Mouse (Mus musculus) neural tube, embryonic 14.5 days (tissue): ENCODE measurements around the gene Ndc1. TPM values are rescaled to one million over a fixed set of nuclear protein-coding genes. Genes with fewer than 3 reads are reported as not detected.

Experiments
- ATAC-seq: fragments of 200-750 bp; cut with Nextera tagmentation; 2 replicates; pipeline ENCODE4 v1.8.0; 2017; ENCODE audit warnings: low read depth, mild to moderate bottlenecking, moderate TSS enrichment, moderate library complexity
- H3K27ac ChIP-seq: fragments of 300-500 bp; sonication (generic); 2 replicates; pipeline ENCODE4 v1.5.1; 2014; ENCODE audit warnings: low read depth, mild to moderate bottlenecking, control low read depth, low read length, moderate library complexity, mixed read lengths
- H3K27me3 ChIP-seq: fragments of 300-500 bp; sonication (generic); 2 replicates; pipeline ENCODE4 v1.6.1; 2014; ENCODE audit warnings: low read length; ENCODE audit not compliant: control insufficient read depth, insufficient read depth
- H3K36me3 ChIP-seq: fragments of 300-500 bp; sonication (generic); 2 replicates; pipeline ENCODE4 v1.6.1; 2014; ENCODE audit warnings: low read length, mixed read lengths; ENCODE audit not compliant: control insufficient read depth, insufficient read depth
- H3K4me1 ChIP-seq: fragments of 300-500 bp; sonication (generic); 2 replicates; pipeline ENCODE4 v1.6.1; 2014; ENCODE audit warnings: low read length; ENCODE audit not compliant: control insufficient read depth, insufficient read depth
- H3K4me2 ChIP-seq: fragments of 300-500 bp; sonication (generic); 2 replicates; pipeline ENCODE4 v1.6.1; 2014; ENCODE audit warnings: mild to moderate bottlenecking, low read depth, low read length, control low read depth
- H3K4me3 ChIP-seq: fragments of 300-500 bp; sonication (generic); 2 replicates; pipeline ENCODE4 v1.5.1; 2014; ENCODE audit warnings: low read depth, low read length, control low read depth, mixed read lengths
- H3K9ac ChIP-seq: fragments of 300-500 bp; sonication (generic); replicated peaks from 2 replicates; pipeline ENCODE4 v1.6.1; 2014; ENCODE audit warnings: low read depth, mild to moderate bottlenecking, control low read depth, low read length, mixed read lengths
- H3K9me3 ChIP-seq: fragments of 300-500 bp; sonication (generic); 2 replicates; pipeline ENCODE4 v1.6.1; 2016; ENCODE audit warnings: low read length; ENCODE audit not compliant: control insufficient read depth
- WGBS: fragments of 180-500 bp; shearing (Covaris S2); extraction: QIAGEN DNeasy Blood & Tissue Kit; methylation state at CpG from one replicate; pipeline ENCODE4 v1.1.7; 2014; 5-methylcytosine and 5-hydroxymethylcytosine counted together
- polyA plus RNA-seq: library from polyadenylated mRNA; unstranded; fragments of >200 nt; fragmentation: Nextera tagmentation; extraction: Ambion mirVana; gene quantifications from 2 replicates; pipeline ENCODE4 v1.2.1, GENCODE M21; 2014

Ndc1 gene
- polyA plus RNA-seq, 1 experiment from 2014 or later = 22.5 TPM

DNA sequence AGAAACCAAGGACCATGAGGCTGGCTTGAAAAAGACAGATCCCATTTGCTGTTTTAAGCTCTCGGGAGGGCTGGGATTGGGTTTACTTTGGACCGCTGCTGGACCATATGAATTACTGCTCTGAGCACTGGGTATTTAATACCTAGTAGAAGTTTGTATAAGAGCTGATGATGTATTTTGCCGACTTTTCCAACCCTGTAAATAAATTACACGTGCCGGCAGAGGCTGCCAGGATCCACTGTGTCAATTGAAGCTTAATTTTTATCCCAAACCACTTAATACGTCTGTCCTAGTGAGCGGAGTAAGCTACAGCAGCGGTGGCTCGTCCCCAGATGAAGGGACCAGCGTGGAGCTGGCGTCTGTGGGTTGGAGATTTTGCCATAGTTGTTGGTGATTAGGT lies 74.7 kb downstream of the Ndc1 start:
- ATAC-seq = no peak
- Histone ChIP-seq H3K27ac (no peak overlapping the region), H3K36me3 (no peaks in the 10 kb centered on the region), H3K4me1 (peaks cover 6% of the 10 kb centered on the region; the same call in 1 of the 2 replicates), H3K9ac (no peak overlapping the region), H3K4me3 (no peak overlapping the region), H3K9me3 (no peaks in the 10 kb centered on the region), H3K4me2 (no peak overlapping the region), H3K27me3 (peaks cover under 1% of the 10 kb centered on the region; the same call in 1 of the 2 replicates)
- 54% methylated on average over 11 of the region's 11 CpGs for WGBS

DNA sequence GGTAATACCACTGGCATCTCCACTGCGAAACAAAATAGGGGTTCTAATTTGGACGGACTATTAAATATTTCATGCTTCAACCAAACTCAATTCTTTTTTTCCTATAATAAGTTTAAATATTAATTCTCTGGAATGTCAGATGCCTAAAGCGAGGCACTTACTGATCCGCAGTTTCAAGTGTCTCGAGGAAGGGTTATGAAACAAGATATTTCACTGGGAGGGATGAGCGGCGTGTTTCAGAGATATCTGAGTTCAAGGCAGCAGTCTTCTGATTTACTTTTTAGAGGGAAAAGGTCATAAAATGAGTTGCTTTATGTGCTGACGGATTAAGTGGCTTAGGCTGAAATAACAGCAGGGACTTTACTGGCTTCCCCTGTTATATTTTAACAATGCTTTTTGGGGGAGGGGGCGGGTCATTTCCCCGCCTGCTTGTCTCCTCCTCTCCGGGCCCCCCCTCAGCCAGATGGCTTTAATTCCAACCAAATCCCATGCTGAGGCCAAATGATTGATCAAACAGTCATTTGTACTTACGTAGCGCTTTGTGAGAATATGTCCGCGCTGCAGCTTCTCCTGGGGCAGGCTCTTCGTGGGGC lies 75.4 kb downstream of the Ndc1 start:
- no peak overlapping the region for H3K9ac ChIP-seq
- H3K27me3 ChIP-seq = no peaks in the 10 kb centered on the region; the same call in 1 of the 2 replicates
- H3K36me3 ChIP-seq = no peaks in the 10 kb centered on the region
- no peak overlapping the region for H3K27ac ChIP-seq
- no peaks in the 10 kb centered on the region for H3K9me3 ChIP-seq
- no peak overlapping the region for H3K4me2 ChIP-seq
- WGBS = 35% methylated on average over 16 of the region's 16 CpGs
- no peak overlapping the region for H3K4me3 ChIP-seq
- peaks cover 6% of the 10 kb centered on the region; the same call in 1 of the 2 replicates for H3K4me1 ChIP-seq
- no peak for ATAC-seq

DNA sequence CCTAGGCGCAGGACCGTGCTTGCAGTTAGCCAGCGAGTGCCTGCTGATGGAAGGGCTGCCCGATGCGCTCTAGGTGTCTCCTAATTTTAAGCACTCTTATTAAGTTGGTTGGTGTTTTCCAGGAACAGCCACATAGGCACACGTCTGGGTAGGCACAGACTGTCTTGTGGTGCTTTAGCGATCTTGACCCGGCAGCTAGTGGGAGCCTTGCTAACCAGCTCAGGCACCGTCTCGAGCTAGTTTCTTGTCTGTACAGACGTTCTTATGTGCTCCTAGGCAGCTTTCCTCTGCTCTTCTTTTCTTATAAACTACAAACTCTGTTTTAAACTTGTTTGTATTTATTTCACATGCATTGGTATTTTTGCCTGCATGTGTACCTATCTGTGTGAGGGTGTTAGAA lies 76.0 kb downstream of the Ndc1 start:
- no peak overlapping the region for H3K4me2 ChIP-seq
- WGBS = 54% methylated on average over 11 of the region's 11 CpGs
- no peak overlapping the region; the same call in 1 of the 2 replicates for H3K27ac ChIP-seq
- H3K36me3 ChIP-seq = no peaks in the 10 kb centered on the region
- ATAC-seq = no peak
- H3K9me3 ChIP-seq = no peaks in the 10 kb centered on the region
- H3K4me1 ChIP-seq = peaks cover 6% of the 10 kb centered on the region; the same call in 1 of the 2 replicates
- no peak overlapping the region for H3K4me3 ChIP-seq
- no peaks in the 10 kb centered on the region; the same call in 1 of the 2 replicates for H3K27me3 ChIP-seq
- no peak overlapping the region for H3K9ac ChIP-seq

DNA sequence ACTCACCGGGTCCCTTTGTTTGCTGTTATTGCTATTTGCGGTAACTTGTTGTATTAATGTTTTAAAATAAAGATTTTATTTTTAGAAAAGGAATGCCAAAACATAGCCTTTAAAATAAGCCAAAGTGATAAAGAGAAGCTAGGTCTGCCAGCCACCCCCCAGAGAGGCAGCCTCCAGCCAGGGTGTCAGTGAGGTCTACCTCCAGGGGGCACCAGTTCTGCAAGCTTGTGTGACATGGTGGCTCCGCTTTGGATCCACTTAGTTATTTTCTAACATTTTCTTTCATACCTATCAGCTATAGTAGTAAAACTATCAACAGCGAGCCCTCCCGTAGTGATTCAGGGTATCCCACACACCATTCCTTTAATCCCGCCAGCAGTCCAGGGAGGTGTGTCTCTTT lies 80.9 kb downstream of the Ndc1 start:
- H3K4me1 ChIP-seq = peaks cover under 1% of the 10 kb centered on the region; the same call in 1 of the 2 replicates
- ATAC-seq = no peak
- H3K9ac ChIP-seq = no peak overlapping the region
- no peaks in the 10 kb centered on the region for H3K9me3 ChIP-seq
- no peak overlapping the region for H3K27ac ChIP-seq
- H3K4me3 ChIP-seq = no peak overlapping the region
- H3K4me2 ChIP-seq = no peak overlapping the region
- H3K27me3 ChIP-seq = no peaks in the 10 kb centered on the region
- no peaks in the 10 kb centered on the region for H3K36me3 ChIP-seq
- 88% methylated on average over 6 of the region's 6 CpGs for WGBS

DNA sequence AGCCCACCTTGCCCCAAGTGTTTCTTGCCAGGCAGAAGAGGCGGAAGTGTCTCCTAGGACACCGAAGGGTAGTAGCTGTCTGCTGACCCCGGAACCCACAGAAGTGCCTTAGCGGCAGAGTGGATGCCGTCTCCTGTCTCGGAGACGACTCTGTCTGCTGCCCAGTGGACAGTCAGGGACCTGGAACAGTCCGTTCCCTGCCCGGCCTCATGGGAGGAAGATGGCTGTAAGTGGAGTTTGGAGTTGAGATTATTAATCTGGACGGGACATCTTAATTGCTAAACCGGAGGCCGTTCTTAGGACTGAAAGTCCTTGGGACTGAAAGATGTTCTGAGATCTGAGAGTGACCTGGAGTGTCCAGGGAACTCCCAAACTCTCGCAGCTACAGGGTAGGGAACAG lies 81.9 kb downstream of the Ndc1 start:
- Histone ChIP-seq H3K4me1 (no peaks in the 10 kb centered on the region), H3K9me3 (no peaks in the 10 kb centered on the region), H3K27me3 (no peaks in the 10 kb centered on the region), H3K4me3 (no peak overlapping the region), H3K36me3 (no peaks in the 10 kb centered on the region), H3K9ac (no peak overlapping the region), H3K4me2 (no peak overlapping the region), H3K27ac (no peak overlapping the region)
- 91% methylated on average over 13 of the region's 13 CpGs for WGBS
- ATAC-seq = no peak

DNA sequence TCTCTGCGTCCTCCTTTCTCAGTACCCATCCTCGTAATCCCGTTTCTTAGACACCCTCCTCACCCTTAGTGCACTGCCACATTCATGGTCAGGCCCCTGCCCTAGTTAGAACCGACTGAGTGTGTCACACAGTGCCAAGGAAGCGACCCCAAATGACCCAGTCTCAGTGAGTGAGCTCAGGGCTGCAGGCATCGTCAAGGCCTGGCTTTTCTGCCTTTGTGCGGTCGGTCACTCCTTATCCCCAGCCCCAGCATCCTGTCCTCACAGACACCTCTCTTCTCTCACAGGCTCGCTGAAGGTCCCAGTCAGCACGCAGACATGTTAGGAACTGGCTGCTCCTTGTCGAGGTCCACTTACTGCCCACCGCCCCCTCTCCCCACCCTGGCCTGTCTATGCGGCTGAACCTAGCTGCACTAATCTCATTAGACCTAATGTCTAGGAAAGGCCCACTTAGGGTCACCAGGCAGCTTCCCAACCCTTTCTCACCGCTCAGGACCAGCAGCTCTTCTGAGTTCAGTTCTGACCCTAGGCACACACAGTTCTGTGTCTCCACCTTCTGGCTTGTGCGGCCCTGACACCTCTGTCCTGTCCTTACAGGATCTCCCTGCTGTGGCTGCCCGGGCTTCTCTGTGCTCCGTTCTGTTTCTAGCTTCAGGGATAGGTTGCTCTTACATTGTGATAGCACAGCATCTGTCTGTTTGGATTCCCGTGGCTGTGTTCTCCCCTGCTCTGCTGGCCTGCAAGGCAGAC lies 84.9 kb downstream of the Ndc1 start:
- no peak for ATAC-seq
- Histone ChIP-seq H3K27me3 (no peaks in the 10 kb centered on the region), H3K9me3 (no peaks in the 10 kb centered on the region), H3K4me3 (no peak overlapping the region), H3K4me2 (no peak overlapping the region), H3K27ac (no peak overlapping the region), H3K9ac (no peak overlapping the region), H3K36me3 (no peaks in the 10 kb centered on the region), H3K4me1 (no peaks in the 10 kb centered on the region)
- 81% methylated on average over 18 of the region's 18 CpGs for WGBS

DNA sequence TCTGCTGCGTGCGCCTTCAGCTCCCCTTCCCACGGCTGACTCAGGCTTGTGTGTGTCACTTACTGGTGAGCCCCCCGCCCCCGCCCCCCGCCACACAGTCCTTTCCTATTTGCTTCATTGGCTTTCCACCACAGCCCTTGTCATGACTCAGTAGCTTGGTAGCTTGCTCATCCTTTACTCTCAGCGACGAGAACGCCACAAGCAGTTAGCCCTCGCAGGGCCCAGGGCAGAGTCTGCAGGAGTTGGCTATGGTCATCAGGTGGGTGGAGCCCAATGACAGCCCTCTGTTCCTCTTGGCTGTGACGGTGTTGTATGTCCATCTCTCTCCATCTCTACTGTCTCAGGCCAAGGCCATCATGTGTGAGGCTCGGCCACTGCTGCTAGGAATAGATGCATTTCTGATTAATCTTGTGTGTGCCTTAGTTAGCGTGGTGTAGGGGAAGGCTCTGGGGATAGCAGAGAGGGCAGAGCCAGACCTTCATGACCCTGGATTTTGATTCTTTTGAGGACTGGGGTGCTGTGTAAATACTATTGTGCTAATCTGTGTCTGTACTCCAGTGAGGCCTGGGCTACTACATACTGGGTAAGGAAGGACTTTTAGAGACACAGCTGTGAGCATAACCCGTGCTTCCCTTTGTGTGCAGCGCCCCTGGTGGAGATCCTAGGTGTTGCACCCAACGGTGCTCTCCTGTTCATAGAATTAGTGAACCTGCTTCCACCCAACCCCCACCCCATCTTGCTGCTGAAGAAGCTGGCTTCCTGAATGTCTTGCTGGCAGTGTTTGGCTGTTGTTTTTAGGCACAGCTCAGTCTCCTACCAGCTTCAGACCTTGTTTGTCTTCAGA lies 85.8 kb downstream of the Ndc1 start:
- H3K4me2 ChIP-seq = no peak overlapping the region
- no peak overlapping the region for H3K9ac ChIP-seq
- H3K4me3 ChIP-seq = no peak overlapping the region
- no peaks in the 10 kb centered on the region for H3K36me3 ChIP-seq
- H3K9me3 ChIP-seq = no peaks in the 10 kb centered on the region
- 64% methylated on average over 16 of the region's 16 CpGs for WGBS
- H3K27ac ChIP-seq = no peak overlapping the region
- H3K27me3 ChIP-seq = no peaks in the 10 kb centered on the region
- no peaks in the 10 kb centered on the region for H3K4me1 ChIP-seq
- ATAC-seq = peak; percentile 73

DNA sequence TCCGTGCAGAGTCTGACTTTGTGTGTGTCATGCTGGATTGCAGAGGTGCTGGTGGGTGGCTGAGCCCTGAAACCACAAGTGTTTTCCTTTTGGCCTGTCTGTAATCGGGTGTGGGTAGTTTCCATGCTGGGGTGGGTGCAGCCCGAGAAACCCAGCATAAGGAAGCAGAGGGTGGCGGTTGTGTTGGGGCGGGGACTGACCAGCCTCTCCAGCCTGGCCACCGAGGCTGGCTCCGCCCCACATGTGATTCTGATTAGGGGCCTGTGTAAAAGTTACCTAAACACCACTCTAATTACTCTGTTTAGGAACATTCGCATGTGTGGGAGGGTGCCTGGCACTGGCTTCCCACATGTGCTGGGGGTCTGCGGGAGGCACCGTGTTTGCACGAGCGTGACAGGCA lies 90.0 kb downstream of the Ndc1 start:
- 67% methylated on average over 12 of the region's 12 CpGs for WGBS
- Histone ChIP-seq H3K4me1 (no peaks in the 10 kb centered on the region), H3K4me2 (no peak overlapping the region), H3K4me3 (no peak overlapping the region), H3K27me3 (no peaks in the 10 kb centered on the region), H3K36me3 (no peaks in the 10 kb centered on the region), H3K9me3 (no peaks in the 10 kb centered on the region), H3K27ac (no peak overlapping the region), H3K9ac (no peak overlapping the region)
- ATAC-seq = no peak

DNA sequence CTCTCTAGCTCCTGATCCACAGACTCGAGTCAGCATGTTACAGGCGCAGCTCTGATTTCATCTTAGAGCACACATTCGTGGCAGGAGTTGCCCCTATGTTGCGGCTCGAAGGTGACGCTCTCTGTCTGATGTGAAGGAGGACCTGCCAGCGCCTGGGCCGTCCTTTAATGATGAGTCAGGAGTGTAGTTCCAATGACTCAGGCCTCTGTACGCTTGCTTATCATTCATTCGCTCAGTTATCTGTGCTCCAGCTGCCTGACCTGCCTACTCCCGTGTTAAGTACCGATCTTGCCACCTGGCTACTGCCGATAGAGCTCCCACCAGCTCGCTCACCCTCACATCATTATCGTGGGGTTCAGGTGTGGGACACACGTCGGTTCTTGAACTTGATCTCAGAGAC lies 91.3 kb downstream of the Ndc1 start:
- Histone ChIP-seq H3K4me2 (no peak overlapping the region), H3K36me3 (no peaks in the 10 kb centered on the region), H3K4me3 (no peak overlapping the region), H3K9ac (no peak overlapping the region), H3K4me1 (no peaks in the 10 kb centered on the region), H3K9me3 (no peaks in the 10 kb centered on the region), H3K27me3 (no peaks in the 10 kb centered on the region), H3K27ac (no peak overlapping the region)
- ATAC-seq = no peak
- WGBS = 90% methylated on average over 17 of the region's 17 CpGs
